Mouse (Mus musculus) urinary bladder, adult 18-20 months (tissue): Measurements from ENCODE around the gene Fgfr4.

Experiments used
- DNase-seq, 2 experiments: peaks; one replicate each; pipeline ENCODE4 v3.0.0; 2022; ENCODE audit warnings: low spot score in 2 of 2, mixed read lengths in 2 of 2

The Fgfr4 gene

DNA sequence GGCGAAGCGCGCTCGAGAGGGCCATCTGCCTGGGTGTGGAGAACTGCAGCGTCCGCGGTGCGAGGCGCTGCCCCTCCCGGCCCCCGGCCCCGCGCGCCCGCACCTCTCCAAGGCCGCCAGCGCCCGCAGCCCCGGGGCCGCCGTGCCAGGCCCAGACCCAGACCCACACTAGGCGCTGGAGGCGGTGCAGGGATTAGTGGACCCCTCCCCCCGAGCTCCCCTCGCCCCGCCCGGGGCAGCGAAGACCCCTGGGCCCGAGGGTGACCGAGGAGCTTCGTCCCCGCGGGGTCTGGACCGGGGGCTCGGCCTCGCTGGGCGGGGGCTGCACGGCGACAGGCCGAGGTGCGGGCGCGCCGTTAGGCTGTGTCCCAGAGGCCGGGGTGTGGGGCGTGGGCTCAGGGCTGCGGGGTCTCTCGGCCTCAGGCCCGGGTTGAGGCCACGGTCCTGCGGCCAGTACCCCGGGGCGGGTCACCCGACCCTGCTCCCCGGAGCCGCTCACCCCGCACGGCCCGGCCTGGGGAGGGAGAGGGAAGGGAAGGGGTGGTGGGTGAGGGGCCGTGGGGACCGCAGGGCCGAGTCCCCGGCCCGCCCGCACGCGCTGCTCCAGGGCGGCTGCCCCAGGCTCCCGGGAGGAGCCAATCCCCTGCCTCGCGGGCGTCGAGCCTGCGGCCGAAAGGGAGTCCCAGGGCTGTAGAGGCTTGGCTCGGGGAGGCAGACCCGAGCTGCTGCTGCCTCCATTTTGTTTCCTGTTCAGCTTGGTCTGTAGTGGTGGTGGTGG is 57.9 kb downstream of the Fgfr4 start:
- DNase-seq: no peak

DNA sequence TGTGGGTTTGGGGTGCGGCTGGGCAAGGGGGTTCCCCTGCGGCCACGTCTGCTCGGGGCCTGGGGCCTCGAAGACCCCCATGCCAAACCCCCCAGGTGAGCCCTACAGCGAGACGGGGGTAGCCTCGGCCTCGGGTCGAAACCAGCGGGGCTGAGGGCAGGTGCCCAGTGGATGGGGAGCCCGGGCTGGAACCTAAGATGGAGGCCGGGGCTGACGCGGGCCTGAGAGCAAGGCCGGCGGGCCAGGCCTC is 58.5 kb downstream of the Fgfr4 start:
- DNase-seq: peak in 1 of 2 experiments; percentile 82

DNA sequence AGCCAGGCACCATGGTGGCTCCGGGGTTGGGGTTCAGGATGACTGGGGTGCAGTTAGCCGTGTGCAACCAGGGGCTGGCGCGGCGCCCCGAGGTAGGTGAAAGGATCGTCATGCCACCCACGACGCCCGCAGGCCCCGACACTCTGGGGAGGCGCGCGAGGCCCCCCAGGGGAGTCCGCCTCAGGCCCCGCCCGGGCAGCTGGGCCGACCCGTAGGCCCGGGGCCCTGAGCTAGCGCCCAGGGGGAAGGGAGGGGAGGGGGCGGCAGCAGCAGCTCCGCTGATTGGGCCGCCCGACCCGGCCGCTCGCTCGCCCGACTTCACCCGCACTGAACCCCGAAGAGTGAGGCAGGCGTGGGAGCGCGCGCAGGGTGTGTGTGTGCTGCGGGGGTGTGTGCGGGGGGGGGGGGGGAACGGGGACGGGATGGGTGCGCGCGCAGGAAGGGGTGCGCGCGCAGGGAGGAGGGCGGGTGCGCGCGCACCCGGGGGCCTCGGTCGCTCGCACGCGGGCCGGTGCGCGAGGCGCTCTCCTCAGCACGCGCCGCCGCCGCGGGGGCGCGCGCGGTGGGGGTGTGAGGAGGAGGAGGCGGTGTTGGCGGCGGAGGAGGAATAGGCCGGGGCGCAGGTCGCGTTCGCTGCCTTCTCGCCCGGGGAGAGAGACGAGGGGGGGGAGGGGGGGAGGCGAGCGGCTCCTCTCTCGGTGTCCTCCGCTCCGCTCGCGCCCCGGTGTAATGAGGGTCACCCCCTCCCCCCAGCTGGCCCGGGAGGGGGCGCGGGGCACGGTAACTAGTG is 59.0 kb downstream of the Fgfr4 start:
- DNase-seq: peak; percentile 75 to 78

GRCm38 (mm10) chr13:55212011-55212360 is 59.5 kb downstream of the Fgfr4 start:
- peak in 1 of 2 experiments; percentile 20 for DNase-seq

DNA sequence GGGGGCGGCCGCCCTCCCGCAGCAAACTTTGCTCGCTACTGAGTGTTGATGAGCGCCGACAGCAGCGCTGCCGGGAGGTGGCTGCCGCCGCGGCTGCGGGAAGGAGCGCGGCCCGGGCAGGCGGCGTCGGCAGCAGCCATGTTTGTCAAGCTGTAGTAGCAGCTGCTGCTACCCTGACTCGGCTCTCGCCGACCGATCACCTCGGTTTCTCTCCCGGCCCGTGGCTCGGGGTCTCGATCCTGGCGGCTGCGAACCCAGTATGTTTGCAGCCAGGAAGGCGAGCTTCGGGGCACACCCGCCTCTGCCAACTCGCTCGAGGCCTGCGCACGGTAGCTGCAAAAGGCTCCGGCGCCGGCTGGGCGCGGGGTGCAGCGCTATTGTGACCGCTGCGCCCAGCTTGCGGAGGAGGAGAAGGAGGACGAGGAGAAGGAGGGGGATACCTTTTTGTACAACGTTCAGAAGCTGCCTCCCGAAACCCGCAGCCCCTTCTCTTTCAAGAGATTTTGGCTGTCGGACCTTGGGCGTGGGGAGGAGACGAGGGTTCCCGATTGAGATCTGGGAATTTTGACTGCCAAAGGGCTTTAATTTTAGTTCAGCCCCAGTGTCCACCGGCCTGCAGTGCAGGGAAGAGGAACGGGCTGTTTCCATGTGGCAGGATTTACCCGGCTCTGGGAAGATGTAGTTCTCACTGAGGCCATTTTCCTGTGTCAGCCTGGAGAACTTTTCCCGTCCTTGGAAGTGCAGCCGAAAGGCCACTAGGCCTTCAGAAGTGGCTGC is 60.1 kb downstream of the Fgfr4 start:
- DNase-seq: peak; percentile 37 to 83

- no peak for DNase-seq
Observed at GRCm38 (mm10) chr13:55213138-55213806, 60.8 kb downstream of the Fgfr4 start.
